Mouse (Mus musculus) liver, embryonic 14.5 days (tissue): ENCODE results near the gene Atp8a1.

Experiments used
- CTCF ChIP-seq: IDR thresholded peaks from 2 replicates; pipeline ENCODE4 v1.5.1; 2016; ENCODE audit warnings: antibody characterized with exemption, low read depth, control low read depth
- EP300 ChIP-seq: IDR thresholded peaks from 2 replicates; pipeline ENCODE4 v1.6.1; 2016; ENCODE audit warnings: antibody characterized with exemption, low read depth

DNA sequence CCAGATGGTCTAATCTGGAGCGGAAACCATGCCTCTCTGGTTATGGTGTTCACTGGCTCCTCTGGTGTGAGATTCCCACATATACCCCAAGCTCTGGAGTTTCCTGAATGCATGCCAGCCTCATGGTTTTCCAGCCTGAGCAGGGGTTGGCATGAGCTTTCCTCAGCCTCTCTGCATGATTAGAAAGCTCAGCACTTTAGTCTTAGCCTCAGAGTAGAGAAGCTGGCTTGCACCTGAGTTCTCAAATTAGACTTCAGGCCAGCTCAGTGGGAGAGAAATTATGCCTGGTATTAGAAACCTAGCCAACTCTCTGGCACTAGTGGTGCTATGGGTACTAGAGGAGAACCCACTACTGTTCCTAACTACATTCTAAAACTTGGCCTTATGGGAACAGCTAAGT, 111.5 kb downstream of the Atp8a1 start:
- TF ChIP-seq CTCF, result no peak
- TF ChIP-seq EP300, result no peak
